Mouse (Mus musculus) liver, embryonic 16.5 days (tissue): Measurements from ENCODE around the gene Trim38. TPM values are rescaled to one million over a fixed set of nuclear protein-coding genes. Genes with fewer than 3 reads are reported as not detected.
A peak's percentile ranks its signal among the peaks of the same experiment; 100 is the strongest.

Experiments
- ATAC-seq: fragments of 200-750 bp; cut with Nextera tagmentation; 2 replicates; pipeline ENCODE4 v1.8.0; 2017; ENCODE audit warnings: low read depth, mild to moderate bottlenecking, moderate number of reproducible peaks, moderate library complexity
- H3K27ac ChIP-seq: fragments of 300-500 bp; sonication (generic); 2 replicates; pipeline ENCODE4 v1.5.1; 2014; ENCODE audit warnings: mild to moderate bottlenecking, low read length
- H3K27me3 ChIP-seq: fragments of 300-500 bp; sonication (generic); 2 replicates; pipeline ENCODE4 v1.6.1; 2014; ENCODE audit warnings: low read depth, low read length, mixed read lengths; ENCODE audit not compliant: control insufficient read depth, insufficient read depth
- H3K36me3 ChIP-seq: fragments of 300-500 bp; sonication (generic); 2 replicates; pipeline ENCODE4 v1.6.1; 2014; ENCODE audit warnings: mild to moderate bottlenecking; ENCODE audit not compliant: control insufficient read depth, insufficient read depth
- H3K4me1 ChIP-seq: fragments of 300-500 bp; sonication (generic); 2 replicates; pipeline ENCODE4 v1.6.1; 2014; ENCODE audit warnings: low read depth, low read length, mixed read lengths; ENCODE audit not compliant: control insufficient read depth
- H3K4me2 ChIP-seq: fragments of 300-500 bp; sonication (generic); 2 replicates; pipeline ENCODE4 v1.6.1; 2014; ENCODE audit warnings: low read depth, low read length, mixed read lengths
- H3K4me3 ChIP-seq: fragments of 300-500 bp; sonication (generic); 2 replicates; pipeline ENCODE4 v1.5.1; 2014; ENCODE audit warnings: low read depth, mild to moderate bottlenecking, low read length
- H3K9ac ChIP-seq: fragments of 300-500 bp; sonication (generic); 2 replicates; pipeline ENCODE4 v1.6.1; 2014; ENCODE audit warnings: low read depth, low read length
- H3K9me3 ChIP-seq: fragments of 300-500 bp; sonication (generic); replicated peaks from 2 replicates; pipeline ENCODE4 v1.6.1; 2016; ENCODE audit warnings: low read length; ENCODE audit not compliant: control insufficient read depth
- WGBS: fragments of 180-500 bp; shearing (Covaris S2); extraction: QIAGEN DNeasy Blood & Tissue Kit; methylation state at CpG from one replicate; pipeline ENCODE4 v1.1.7; 2014; ENCODE audit not compliant: insufficient replicate concordance; 5-methylcytosine and 5-hydroxymethylcytosine counted together
- microRNA-seq: library from miRNA; unstranded; fragments of <30 nt; microRNA quantifications from one replicate; pipeline ENCODE4, GENCODE M21; 2016
- polyA plus RNA-seq: library from polyadenylated mRNA; unstranded; fragments of >200 nt; fragmentation: Nextera tagmentation; extraction: Ambion mirVana; gene quantifications from 2 replicates; pipeline ENCODE4 v1.2.1, GENCODE M21; 2015

The Trim38 gene
- polyA plus RNA-seq, 1 experiment from 2014 or later: not detected

- H3K4me2 ChIP-seq: no peak overlapping the region
- 53% methylated on average over 5 of the region's 5 CpGs for WGBS
These were observed 66.9 kb downstream of the Trim38 start for GRCm38 (mm10) chr13:23836630-23837029.

GRCm38 (mm10) chr13:23839308-23839707, 69.6 kb downstream of the Trim38 start, which contains the start of gene Slc17a3:
Gene Slc17a3 (plus strand): TSS chr13:23839434.
- 50% methylated on average over 2 of the region's 2 CpGs for WGBS
- H3K4me2 ChIP-seq: no peak within 1 kb of the TSS
- no peaks in the 10 kb centered on the region for H3K9me3 ChIP-seq
- 0 out of 2 replicates have a peak, but pooled peaks cover 2% of the 10 kb centered on the region for H3K4me1 ChIP-seq
- H3K36me3 ChIP-seq: no peaks in the 10 kb centered on the region
- H3K9ac ChIP-seq: no peak within 1 kb of the TSS
- H3K4me3 ChIP-seq: no peak within 1 kb of the TSS
- no peak within 1 kb of the TSS for H3K27ac ChIP-seq
- no peaks in the 10 kb centered on the region for H3K27me3 ChIP-seq
- no peak for ATAC-seq

More at GRCm38 (mm10) chr13:23836630-23837029, 66.9 kb downstream of the Trim38 start:
- peak overlapping the region; percentile 58; the same call in 1 of the 2 replicates for H3K27ac ChIP-seq
- ATAC-seq: peak; percentile 80
- no peaks in the 10 kb centered on the region for H3K9me3 ChIP-seq
- H3K4me3 ChIP-seq: no peak overlapping the region
- H3K4me1 ChIP-seq: 0 out of 2 replicates have a peak, but pooled peaks cover 2% of the 10 kb centered on the region
- H3K9ac ChIP-seq: no peak overlapping the region
- no peaks in the 10 kb centered on the region for H3K27me3 ChIP-seq
- H3K36me3 ChIP-seq: no peaks in the 10 kb centered on the region

Small RNA genes within 50 kb of the gene (microRNA-seq; reads per million reads assigned to microRNA genes)
- gene Gm44314 (not detected), gene Gm44484 (0.98 reads per million)

Other genes with a start within 250 kb of the Trim38 start
- 5.5 and 9.8 TPM in 2 replicates for gene Hist1h4h, start 238.9 kb upstream of the Trim38 start, polyA plus RNA-seq
- gene Hist1h2af, start 236.0 kb upstream of the Trim38 start, polyA plus RNA-seq: 2.0 and 6.7 TPM in 2 replicates
- 11.0 and 14.8 TPM in 2 replicates for gene Hist1h3g, start 234.5 kb upstream of the Trim38 start, polyA plus RNA-seq
- gene Hist1h2bh, start 226.5 kb upstream of the Trim38 start, polyA plus RNA-seq: 1.1 and 1.8 TPM in 2 replicates
- 1.2 and 1.4 TPM in 2 replicates for gene Hist1h3f, start 225.9 kb upstream of the Trim38 start, polyA plus RNA-seq
- 2.4 and 2.9 TPM in 2 replicates for gene Hist1h4f, start 218.3 kb upstream of the Trim38 start, polyA plus RNA-seq
- 1.2 and 1.4 TPM in 2 replicates for gene Hist1h1d, start 216.7 kb upstream of the Trim38 start, polyA plus RNA-seq
- gene Hist1h3e, start 207.5 kb upstream of the Trim38 start, polyA plus RNA-seq: 3.4 and 4.2 TPM in 2 replicates
- 63.6 and 96.6 TPM in 2 replicates for gene Hist1h2ae, start 198.7 kb upstream of the Trim38 start, polyA plus RNA-seq
- gene Hist1h2bg, start 198.5 kb upstream of the Trim38 start, polyA plus RNA-seq: 10.6 and 13.5 TPM in 2 replicates
- gene Hist1h2bf, start 195.7 kb upstream of the Trim38 start, polyA plus RNA-seq: 3.7 and 5.9 TPM in 2 replicates
- gene Hist1h2ad, start 195.5 kb upstream of the Trim38 start, polyA plus RNA-seq: 2.2 and 3.8 TPM in 2 replicates
- gene Hist1h3d, start 194.2 kb upstream of the Trim38 start, polyA plus RNA-seq: 6.6 and 7.7 TPM in 2 replicates
- gene Hist1h4d, start 188.3 kb upstream of the Trim38 start, polyA plus RNA-seq: 126 and 155 TPM in 2 replicates
- gene Hist1h2be, start 148.8 kb upstream of the Trim38 start, polyA plus RNA-seq: 1.9 and 2.0 TPM in 2 replicates
- gene Hist1h1e, start 147.4 kb upstream of the Trim38 start, polyA plus RNA-seq: 23.6 and 27.8 TPM in 2 replicates
- 1.2 and 1.5 TPM in 2 replicates for gene Hist1h2ac, start 86.0 kb upstream of the Trim38 start, polyA plus RNA-seq
- gene Hist1h2bc, start 85.7 kb upstream of the Trim38 start, polyA plus RNA-seq: 202 and 220 TPM in 2 replicates
- 0.13 TPM in 1 of 2 replicates, not detected in the other for gene Hist1h1t, start 74.1 kb upstream of the Trim38 start, polyA plus RNA-seq
- gene Hist1h4c, start 71.5 kb upstream of the Trim38 start, polyA plus RNA-seq: 6.3 and 8.9 TPM in 2 replicates
- gene Hfe, start 59.1 kb upstream of the Trim38 start, polyA plus RNA-seq: 16.0 and 16.3 TPM in 2 replicates
- 99.6 and 112 TPM in 2 replicates for gene Hist1h1c, start 31.1 kb upstream of the Trim38 start, polyA plus RNA-seq
- 4.4 and 7.4 TPM in 2 replicates for gene Hist1h3c, start 24.3 kb upstream of the Trim38 start, polyA plus RNA-seq
- gene Hist1h2bb, start 23.2 kb upstream of the Trim38 start, polyA plus RNA-seq: 3.2 and 6.3 TPM in 2 replicates
- 49.0 and 58.5 TPM in 2 replicates for gene Hist1h2ab, start 18.8 kb upstream of the Trim38 start, polyA plus RNA-seq
- 14.4 TPM in 2 replicates for gene Hist1h3b, start 17.6 kb upstream of the Trim38 start, polyA plus RNA-seq
- gene Hist1h4b, start 12.9 kb upstream of the Trim38 start, polyA plus RNA-seq: 3.5 and 5.4 TPM in 2 replicates
- gene Hist1h4a, start 8.7 kb upstream of the Trim38 start, polyA plus RNA-seq: 0.48 TPM in 1 of 2 replicates, not detected in the other
- gene Hist1h3a, start 7.5 kb upstream of the Trim38 start, polyA plus RNA-seq: 4.6 and 6.8 TPM in 2 replicates
- 2.5 and 3.5 TPM in 2 replicates for gene Hist1h1a, start 6.2 kb upstream of the Trim38 start, polyA plus RNA-seq
- gene Slc17a2, start 37.1 kb downstream of the Trim38 start, polyA plus RNA-seq: 1.5 and 1.8 TPM in 2 replicates
- gene Slc17a3, start 69.5 kb downstream of the Trim38 start, polyA plus RNA-seq: 7.9 and 9.2 TPM in 2 replicates
- gene Slc17a1, start 97.8 kb downstream of the Trim38 start, polyA plus RNA-seq: 0.17 and 0.39 TPM in 2 replicates
- gene Slc17a4, start 145.1 kb downstream of the Trim38 start, polyA plus RNA-seq: 0.34 and 0.40 TPM in 2 replicates
- gene Hist1h2ba, start 164.2 kb downstream of the Trim38 start, polyA plus RNA-seq: not detected in 2 replicates
- not detected in 2 replicates for gene Hist1h2aa, start 164.5 kb downstream of the Trim38 start, polyA plus RNA-seq
- gene Scgn, start 221.3 kb downstream of the Trim38 start, polyA plus RNA-seq: 0.19 TPM in 1 of 2 replicates, not detected in the other